In the genomic region with DNA sequence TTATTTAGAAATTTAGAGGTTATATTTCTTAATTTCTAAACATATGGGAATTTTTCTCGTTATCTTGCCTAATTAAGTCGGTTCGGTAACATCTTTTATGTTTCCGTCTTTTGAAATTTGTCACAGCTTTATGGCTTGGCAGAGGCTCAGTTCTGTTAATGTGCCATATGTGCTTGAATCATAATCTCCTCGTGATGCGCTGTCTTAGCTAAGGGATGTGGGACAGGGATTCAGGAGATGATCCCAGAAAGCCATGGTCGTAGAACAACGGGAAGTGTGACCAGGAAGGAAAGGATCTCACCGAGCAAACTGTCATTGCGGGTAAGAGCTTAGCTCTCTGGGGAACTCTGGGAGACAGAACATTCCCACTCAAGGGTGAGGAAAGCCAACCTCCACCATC, we compare ENCODE assay signal across 15 mouse cellular contexts. TPM values are rescaled to one million over a fixed set of nuclear protein-coding genes. Genes with fewer than 3 reads are reported as not detected.
DNase-seq lines count a peak whose midpoint lies in the region; ATAC-seq and TF ChIP-seq lines count a peak whose summit lies in the region.
"Had no signal": no experiment of that assay in that cellular context is flagged by ENCODE, and none has a peak within 500 bp of the region (broad histone marks: within the 10 kb centered on the region; RNA-seq: fewer than 3 reads in every experiment).

No protein-coding gene starts in this region.

- TF ChIP-seq POLR2A in brain, embryonic 14.5 days (IDR thresholded peaks at IDR 0.05; ENCODE audit: borderline replicate concordance, extremely low read depth, insufficient read depth, insufficient read length, poor library complexity, severe bottlenecking): no peak

- H3K9me3 ChIP-seq in hindbrain, postnatal 0 days (ENCODE audit: low read length): no peaks in the 10 kb centered on the region
- H3K9me3 ChIP-seq in hindbrain, embryonic 10.5 days: no peaks in the 10 kb centered on the region
- H3K9me3 ChIP-seq: embryonic facial prominence, embryonic 10.5 days; limb, embryonic 15.5 days; midbrain, embryonic 15.5 days had no signal

- no peaks in the 10 kb centered on the region for H3K27me3 ChIP-seq in hindbrain, postnatal 0 days (ENCODE audit: insufficient read depth, low read length)
- no peaks in the 10 kb centered on the region for H3K27me3 ChIP-seq in hindbrain, embryonic 10.5 days (ENCODE audit: insufficient read depth, poor library complexity, severe bottlenecking)
- H3K27me3 ChIP-seq: CH12.LX; limb, embryonic 15.5 days; midbrain, embryonic 15.5 days had no signal

- no peak for ATAC-seq in hindbrain, postnatal 0 days
- ATAC-seq: inflammation-experienced regulatory T-cells, adult 6 months; midbrain, embryonic 15.5 days had no signal

- TF ChIP-seq CTCF in hindbrain, postnatal 0 days (IDR thresholded peaks at IDR 0.05; ENCODE audit: low read depth): no peak
- TF ChIP-seq CTCF in brain, embryonic 14.5 days (IDR thresholded peaks at IDR 0.05; ENCODE audit: borderline replicate concordance, extremely low read depth, insufficient read depth, insufficient read length): no peak

- WGBS in hindbrain, postnatal 0 days: 58% methylated on average over 10 of the region's 10 CpGs
- WGBS in hindbrain, embryonic 10.5 days: 90% methylated on average over 10 of the region's 10 CpGs

- H3K36me3 ChIP-seq in hindbrain, postnatal 0 days (ENCODE audit: insufficient read depth, low read length): no peaks in the 10 kb centered on the region
- H3K36me3 ChIP-seq in hindbrain, embryonic 10.5 days: no peaks in the 10 kb centered on the region
- H3K36me3 ChIP-seq: embryonic facial prominence, embryonic 10.5 days; limb, embryonic 15.5 days; midbrain, embryonic 15.5 days had no signal

- H3K27ac ChIP-seq in hindbrain, postnatal 0 days: no peak overlapping the region
- H3K27ac ChIP-seq in hindbrain, embryonic 10.5 days: no peak overlapping the region
- H3K27ac ChIP-seq: embryonic facial prominence, embryonic 10.5 days; limb, embryonic 15.5 days; midbrain, embryonic 15.5 days had no signal

- 0 out of 2 replicates have a peak overlapping the region, but pooled peaks have one; percentile 10 for H3K4me2 ChIP-seq in hindbrain, postnatal 0 days (ENCODE audit: low read depth, low read length)
- H3K4me2 ChIP-seq: limb, embryonic 15.5 days; midbrain, embryonic 15.5 days had no signal

- DNase-seq in hindbrain, postnatal 0 days (ENCODE audit: low spot score): peak; percentile 53
- DNase-seq in hindbrain, embryonic 10.5 days (ENCODE audit: low spot score): no peak
- peak; percentile 75 for DNase-seq in brain, embryonic 14.5 days (ENCODE audit: low read depth)
- DNase-seq in cerebellum, adult 8-10 months: peak; percentile 43
- DNase-seq in layer of hippocampus, adult 9-11 months: peak; percentile 61
- DNase-seq in adrenal gland, adult 2 months: no peak
- DNase-seq in c-Kit-positive CD71-positive TER-119-positive erythroid progenitor cells, embryonic 14.5 days (ENCODE audit: low spot score): no peak
- DNase-seq in kidney, adult 18-20 months: no peak
- DNase-seq: adrenal gland, postnatal 36 days; kidney, postnatal 25 days had no signal

- H3K4me3 ChIP-seq in hindbrain, postnatal 0 days (ENCODE audit: low read length): no peak overlapping the region
- H3K4me3 ChIP-seq in hindbrain, embryonic 10.5 days: no peak overlapping the region
- H3K4me3 ChIP-seq: embryonic facial prominence, embryonic 10.5 days; limb, embryonic 15.5 days; midbrain, embryonic 15.5 days had no signal

- H3K9ac ChIP-seq in hindbrain, postnatal 0 days (replicated peaks; ENCODE audit: low read length): no peak overlapping the region
- H3K9ac ChIP-seq: limb, embryonic 15.5 days; midbrain, embryonic 15.5 days had no signal

- no peaks in the 10 kb centered on the region for H3K4me1 ChIP-seq in hindbrain, postnatal 0 days (ENCODE audit: insufficient read depth, low read length)
- H3K4me1 ChIP-seq in hindbrain, embryonic 10.5 days (replicated peaks): no peaks in the 10 kb centered on the region
- H3K4me1 ChIP-seq: embryonic facial prominence, embryonic 10.5 days; limb, embryonic 15.5 days; midbrain, embryonic 15.5 days had no signal

RNA-seq across cellular contexts. Expression of gene Chchd5, which starts 10.4 kb away (rescaled TPM):
- 20.3 and 27.5 TPM in 2 replicates for total RNA-seq in hindbrain, postnatal 0 days (2014; rRNA removed)
- 19.1 and 19.8 TPM in 2 replicates for polyA plus RNA-seq in hindbrain, postnatal 0 days (2015; fragmentation: Nextera tagmentation; extraction: Ambion mirVana)
- polyA plus RNA-seq in hindbrain, embryonic 10.5 days (2016; fragmentation: Nextera tagmentation; extraction: Ambion mirVana): 27.8 and 29.3 TPM in 2 replicates
- polyA plus RNA-seq in brain, embryonic 14.5 days (2012; rRNA removed): 23.4 and 31.6 TPM in 2 replicates
- 10 to 100 TPM; 22.5 to 27.3 TPM for total RNA-seq in adrenal gland, adult 2 months (2021)
- 84.8 and 107 TPM in 2 replicates for polyA plus RNA-seq in adrenal gland, adult 2 months (2012; rRNA removed)

RNA-seq across cellular contexts. Expression of gene Polr1b, which starts 39.1 kb away (rescaled TPM):
- 20.9 and 21.8 TPM in 2 replicates for total RNA-seq in hindbrain, postnatal 0 days (2014; rRNA removed)
- polyA plus RNA-seq in hindbrain, postnatal 0 days (2015; fragmentation: Nextera tagmentation; extraction: Ambion mirVana): 10.5 and 11.3 TPM in 2 replicates
- polyA plus RNA-seq in hindbrain, embryonic 10.5 days (2016; fragmentation: Nextera tagmentation; extraction: Ambion mirVana): 31.5 and 34.9 TPM in 2 replicates
- polyA plus RNA-seq in brain, embryonic 14.5 days (2012; rRNA removed): 34.4 and 34.9 TPM in 2 replicates
- 10 to 100 TPM; 15.1 to 19.0 TPM for total RNA-seq in adrenal gland, adult 2 months (2021)
- polyA plus RNA-seq in adrenal gland, adult 2 months (2012; rRNA removed): 15.9 and 16.7 TPM in 2 replicates

RNA-seq across cellular contexts. Expression of gene Slc20a1, which starts 58.7 kb away (rescaled TPM):
- 63.0 and 63.5 TPM in 2 replicates for total RNA-seq in hindbrain, postnatal 0 days (2014; rRNA removed)
- polyA plus RNA-seq in hindbrain, postnatal 0 days (2015; fragmentation: Nextera tagmentation; extraction: Ambion mirVana): 40.6 and 41.6 TPM in 2 replicates
- polyA plus RNA-seq in hindbrain, embryonic 10.5 days (2016; fragmentation: Nextera tagmentation; extraction: Ambion mirVana): 37.8 and 46.9 TPM in 2 replicates
- polyA plus RNA-seq in brain, embryonic 14.5 days (2012; rRNA removed): 57.3 and 72.7 TPM in 2 replicates
- total RNA-seq in adrenal gland, adult 2 months (2021): 10 to 100 TPM; 12.4 to 14.1 TPM
- 6.8 and 9.4 TPM in 2 replicates for polyA plus RNA-seq in adrenal gland, adult 2 months (2012; rRNA removed)

Comparison
In these comparisons a context has a peak if more than half of its experiments do, and no peak if none do; other contexts are left out.
1. DNase-seq: peak in hindbrain, postnatal 0 days (single experiment), brain, embryonic 14.5 days (single experiment), cerebellum, adult 8-10 months (single experiment) and layer of hippocampus, adult 9-11 months (single experiment); none in hindbrain, embryonic 10.5 days (single experiment), adrenal gland, adult 2 months (single experiment), c-Kit-positive CD71-positive TER-119-positive erythroid progenitor cells, embryonic 14.5 days (single experiment) and kidney, adult 18-20 months (single experiment).